Mouse (Mus musculus): ENCODE data around the gene Spns1. TPM values are rescaled to one million over a fixed set of nuclear protein-coding genes. Genes with fewer than 3 reads are reported as not detected.
"Not testable (repeated sequence)": the region's sequence is repeated elsewhere in the genome, so short reads cannot be mapped to it uniquely, and the experiment has no call there.

The Spns1 gene
- total RNA-seq, 2 experiments from 2014 or later: 24.8 to 25.8 TPM

DNA sequence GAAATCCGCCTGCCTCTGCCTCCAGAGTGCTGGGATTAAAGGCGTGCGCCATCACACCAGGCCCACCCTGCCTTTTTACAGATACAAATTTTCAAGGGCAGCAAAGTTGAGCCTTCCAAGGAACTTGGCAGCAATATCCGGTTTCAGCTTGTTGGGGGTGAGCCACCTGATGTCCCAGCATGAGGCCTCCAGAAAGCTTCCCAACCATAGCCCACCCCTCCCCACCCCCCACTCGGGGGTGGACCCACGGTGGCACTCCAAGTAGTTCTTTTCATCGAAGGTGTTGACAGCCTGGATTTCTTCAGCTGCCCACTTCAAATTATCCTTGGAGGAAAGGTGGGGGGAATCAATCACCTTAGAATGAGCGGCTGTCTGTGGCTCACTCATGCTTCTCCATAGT is 38.3 kb downstream of the Spns1 start:
- DNase-seq: no peak

DNA sequence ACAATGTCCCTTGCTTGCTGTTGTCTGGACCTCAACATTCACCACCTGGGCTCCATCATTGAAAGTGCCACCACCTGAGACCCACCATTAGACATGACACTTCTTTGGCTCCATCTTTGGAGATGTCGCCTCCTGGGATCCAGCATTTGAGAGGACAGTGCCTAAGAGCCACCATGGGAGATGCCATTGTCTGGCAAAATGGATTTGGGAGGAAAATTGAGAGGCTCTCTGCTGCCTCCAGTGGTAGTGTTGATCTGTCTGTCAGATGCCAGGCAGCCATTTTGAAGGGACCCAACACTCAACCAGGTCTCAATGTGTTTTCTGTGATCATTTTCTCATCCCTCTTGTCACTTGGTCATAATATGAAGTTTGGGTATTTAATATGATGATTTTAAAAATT is 41.7 kb downstream of the Spns1 start:
- no peak for DNase-seq

DNA sequence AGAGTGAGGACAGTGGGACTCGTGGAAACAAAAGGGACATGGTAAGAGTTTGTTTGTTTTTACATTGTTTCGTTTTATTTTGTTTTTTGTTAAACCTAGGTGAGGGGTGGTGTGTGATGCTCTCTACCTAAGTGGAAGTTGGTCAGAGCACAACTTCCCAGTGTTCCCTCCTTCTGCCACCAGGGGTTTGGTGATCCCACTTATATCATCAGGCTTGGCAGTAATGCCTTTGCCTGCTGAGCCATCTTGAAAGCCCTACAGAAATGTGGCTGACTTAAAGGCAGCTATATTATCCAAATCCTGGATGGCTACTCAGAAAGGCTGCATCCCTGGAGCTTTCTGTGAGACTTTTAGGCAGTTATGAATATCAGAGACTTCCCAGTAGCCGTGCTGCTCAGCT is 44.6 kb downstream of the Spns1 start:
- no peak for DNase-seq

DNA sequence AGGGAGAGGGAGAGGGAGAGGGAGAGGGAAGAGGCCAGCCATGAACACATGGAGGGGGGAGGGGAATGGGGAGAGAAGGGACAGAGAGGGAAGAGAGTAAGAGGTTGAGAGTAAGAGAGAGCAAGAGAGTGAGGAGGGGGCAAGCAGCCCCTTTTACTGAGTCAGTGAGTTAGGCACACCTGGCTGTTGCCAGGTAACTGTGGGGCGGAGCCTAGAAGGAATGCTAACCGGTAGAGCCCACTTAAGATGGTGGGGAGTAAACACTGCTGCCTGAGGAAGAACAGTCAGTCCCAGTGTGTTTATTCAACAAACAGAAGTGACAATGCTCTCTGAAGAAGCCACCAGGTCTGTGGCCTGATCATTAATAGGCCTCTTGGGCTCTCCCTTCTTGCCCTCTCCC is 46.6 kb downstream of the Spns1 start:
- no peak for DNase-seq

DNA sequence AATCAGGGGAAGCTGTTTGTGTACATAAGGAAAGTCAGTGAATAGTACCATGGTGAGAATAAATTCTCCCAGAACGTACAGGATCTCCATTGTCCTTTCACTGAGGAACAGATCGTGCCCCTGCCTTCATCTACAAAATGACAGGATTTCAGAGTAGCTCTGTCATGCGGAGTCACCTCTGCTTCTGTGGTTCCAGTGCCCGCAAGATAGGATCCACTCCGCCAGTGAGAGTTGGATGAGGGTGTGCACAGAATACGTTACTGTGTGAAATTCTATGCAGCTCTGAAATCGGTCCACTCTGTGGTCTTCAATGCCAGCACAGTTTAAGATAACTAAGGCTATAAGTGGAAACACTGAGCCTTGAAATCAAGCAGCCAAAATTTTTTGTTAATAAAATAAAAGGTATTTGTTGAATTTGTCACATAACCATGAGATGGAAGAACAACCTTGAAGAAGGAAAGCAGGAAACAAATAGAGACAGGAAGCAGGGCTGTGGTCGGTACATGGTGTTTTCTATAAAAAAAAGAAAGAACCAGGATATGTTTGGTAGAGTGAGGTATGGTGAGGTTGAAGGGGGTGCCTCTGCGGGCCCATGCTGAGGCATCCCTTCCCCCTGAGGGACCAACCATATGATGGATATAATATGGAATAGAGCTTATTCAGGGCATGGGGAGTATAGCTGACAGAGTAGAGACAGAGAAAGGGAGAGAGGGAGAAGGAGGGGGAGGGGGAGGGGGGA is 47.2 kb downstream of the Spns1 start:
- DNase-seq: no peak

DNA sequence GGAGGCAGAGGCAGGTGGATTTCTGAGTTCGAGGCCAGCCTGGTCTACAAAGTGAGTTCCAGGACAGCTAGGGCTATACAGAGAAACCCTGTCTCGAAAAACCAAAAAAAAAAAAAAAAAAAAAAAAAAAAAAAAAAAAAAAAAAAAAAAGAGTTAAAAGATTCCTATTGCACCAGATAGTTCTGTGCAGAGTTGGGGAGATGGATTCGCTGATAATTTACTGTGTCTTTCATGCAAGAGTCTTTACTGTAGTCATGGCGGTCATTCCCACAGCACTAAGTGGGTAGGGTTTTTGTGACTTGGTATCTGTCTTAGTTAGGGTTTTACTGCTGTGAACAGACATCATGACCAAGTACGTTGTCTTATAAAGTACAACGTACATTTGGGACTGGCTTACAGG is 48.4 kb downstream of the Spns1 start:
- not testable (repeated sequence) for DNase-seq

DNA sequence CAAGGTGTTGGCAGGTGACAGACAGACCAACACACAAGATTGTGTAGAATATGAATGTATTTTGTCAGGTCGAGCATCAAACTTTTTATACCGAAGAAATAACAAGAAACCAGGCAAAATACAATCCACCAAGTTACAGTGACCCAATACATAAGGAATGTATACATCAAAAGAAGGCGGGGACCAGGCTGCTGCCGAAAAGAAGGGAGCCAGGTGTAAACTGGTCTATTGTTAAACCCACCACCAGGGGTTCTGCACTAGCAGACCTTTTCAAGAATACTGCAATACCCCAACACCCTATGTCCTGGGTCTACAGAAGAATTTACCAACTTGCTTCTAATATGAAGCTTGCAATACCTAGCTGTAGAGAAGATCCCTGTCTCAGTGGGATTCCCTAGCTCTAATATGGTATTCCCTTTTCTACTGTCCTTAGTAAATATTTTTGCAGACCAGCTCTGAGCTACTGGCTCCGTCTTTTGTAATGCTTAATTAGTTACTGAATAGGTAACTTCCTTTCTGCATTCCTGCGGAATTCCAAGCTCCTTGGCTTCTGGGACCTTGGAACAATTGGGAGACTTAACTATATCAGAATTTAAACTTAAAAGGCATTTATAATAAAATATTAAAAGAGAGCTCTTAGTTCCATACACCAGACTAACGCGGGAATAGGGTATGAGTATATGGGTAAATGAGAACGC is 51.5 kb downstream of the Spns1 start:
- not testable (repeated sequence) for DNase-seq

DNA sequence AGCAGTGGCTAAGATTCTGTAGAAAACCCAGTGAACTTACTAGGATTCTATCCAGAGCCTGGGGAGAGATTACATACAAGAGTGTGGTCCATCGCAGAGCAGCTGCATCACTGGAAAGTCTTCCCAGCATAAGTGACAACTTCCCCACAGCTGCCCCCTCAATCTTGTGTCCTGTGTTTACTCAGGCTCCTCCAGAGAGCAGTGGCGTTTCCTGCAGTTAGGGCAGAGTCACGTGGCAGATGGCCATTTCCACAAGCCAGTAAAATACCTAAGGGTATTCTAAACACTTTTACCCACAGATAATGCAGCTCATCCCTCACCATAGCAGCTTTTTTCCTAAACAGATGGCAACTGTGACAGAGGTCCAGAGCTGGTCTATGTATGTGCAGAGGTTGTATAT is 52.5 kb downstream of the Spns1 start:
- DNase-seq: no peak

DNA sequence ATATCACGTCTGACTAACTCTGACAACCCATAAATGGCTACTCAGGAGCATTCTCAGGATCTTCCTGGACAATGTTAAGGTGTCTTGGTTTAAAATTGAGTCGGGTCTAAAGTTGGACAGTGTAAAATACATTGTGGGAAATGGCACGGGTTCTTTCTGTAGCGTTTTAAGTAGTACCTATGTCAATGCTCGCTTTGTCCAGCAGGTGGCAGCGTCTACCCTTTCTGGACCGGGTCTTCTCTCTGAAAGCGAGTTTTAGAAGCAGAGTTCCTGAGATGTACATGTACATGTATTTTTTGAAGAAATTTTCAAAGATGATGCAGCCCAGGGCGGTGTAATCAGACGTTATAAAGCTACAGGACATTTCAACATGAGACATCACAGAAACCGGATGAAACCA is 53.5 kb downstream of the Spns1 start:
- DNase-seq: peak; percentile 65 to 90

Small RNA genes within 50 kb of the gene (microRNA-seq; reads per million reads assigned to microRNA genes)
- 0.27 to 0.38 reads per million in 2 experiments for gene Mir7058

Other genes with a start within 250 kb of the Spns1 start
- gene Xpo6, start 176.9 kb downstream of the Spns1 start, total RNA-seq (2021): 10 to 100 TPM; 11.7 to 17.1 TPM
- 10 to 100 TPM; 72.3 to 73.8 TPM for gene Sbk1, start 104.8 kb downstream of the Spns1 start, total RNA-seq (2021)
- gene Lat, start 7.9 kb downstream of the Spns1 start, total RNA-seq (2021): 1 to 10 TPM in 1 of 2 experiments, under 1 TPM in 1; 0.52 to 5.7 TPM
- 1 to 10 TPM; 3.8 to 3.9 TPM for gene Nfatc2ip, start 19.3 kb upstream of the Spns1 start, total RNA-seq (2021)
- 1 to 10 TPM in 1 of 2 experiments, under 1 TPM in 1; 0.32 to 4.2 TPM for gene Cd19, start 37.4 kb upstream of the Spns1 start, total RNA-seq (2021)
- 1 to 10 TPM; 5.5 to 7.5 TPM for gene Rabep2, start 51.3 kb upstream of the Spns1 start, total RNA-seq (2021)
- gene Atp2a1, start 85.7 kb upstream of the Spns1 start, total RNA-seq (2021): under 1 TPM; 0.87 TPM
- gene Sh2b1, start 98.0 kb upstream of the Spns1 start, total RNA-seq (2021): 10 to 100 TPM; 40.9 to 45.1 TPM
- 100 to 1,000 TPM; 286 to 355 TPM for gene Tufm, start 109.9 kb upstream of the Spns1 start, total RNA-seq (2021)
- 10 to 100 TPM; 33.0 to 37.1 TPM for gene Atxn2l, start 126.0 kb upstream of the Spns1 start, total RNA-seq (2021)
- 100 to 1,000 TPM; 142 to 148 TPM for gene Eif3c, start 189.0 kb upstream of the Spns1 start, total RNA-seq (2021)
- under 1 TPM; 0.23 to 0.79 TPM for gene Apobr, start 207.5 kb upstream of the Spns1 start, total RNA-seq (2021)
- gene Cln3, start 208.4 kb upstream of the Spns1 start, total RNA-seq (2021): 10 to 100 TPM in 1 of 2 experiments, 1 to 10 TPM in 1; 9.0 to 17.9 TPM
- gene Il27, start 217.5 kb upstream of the Spns1 start, total RNA-seq (2021): not detected